Mouse (Mus musculus): ENCODE data around the gene Srpk3.

Srpk3 gene

DNA sequence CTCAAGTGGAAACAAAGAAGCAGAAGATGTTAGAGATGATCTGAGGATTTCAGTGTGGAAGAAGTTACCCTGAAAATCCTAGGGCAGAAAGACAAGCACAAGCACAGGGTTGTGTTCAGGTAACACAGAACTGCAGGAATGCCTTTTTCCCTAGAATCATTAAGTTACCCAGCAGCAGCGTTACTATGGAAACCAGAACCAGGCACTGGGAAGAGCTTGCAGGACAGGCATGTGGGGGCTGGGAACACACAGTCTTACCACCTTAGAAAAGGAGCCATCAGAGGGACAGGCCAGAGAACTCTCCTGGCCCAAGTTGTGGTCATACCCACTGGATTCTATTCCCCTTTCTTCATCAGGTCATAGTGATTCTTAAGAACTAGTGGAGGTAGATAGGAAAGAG is 31.6 kb downstream of the Srpk3 start:
- DNase-seq (ENCODE audit: low spot score in 2 of 2): no peak

DNA sequence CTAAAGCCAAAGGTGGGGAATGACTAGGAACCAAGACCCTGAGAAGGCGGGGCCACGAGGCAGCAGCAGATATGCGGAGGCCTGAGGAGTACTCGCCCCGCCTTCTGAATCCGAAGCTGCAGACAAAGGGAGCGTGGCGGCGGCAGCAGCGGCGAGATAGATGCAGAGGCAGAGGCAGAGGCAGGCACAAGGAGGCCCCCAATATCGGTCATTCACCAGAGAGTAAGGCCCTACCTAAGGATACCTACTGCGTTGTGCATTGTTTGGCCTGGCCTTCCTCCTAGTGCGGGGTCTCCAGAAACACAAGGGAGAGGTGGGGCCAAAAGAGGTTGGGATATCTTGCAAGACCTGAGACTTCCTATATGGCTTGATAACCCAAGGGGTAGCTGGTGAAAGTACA is 40.9 kb downstream of the Srpk3 start:
- DNase-seq (ENCODE audit: low spot score in 2 of 2): no peak

DNA sequence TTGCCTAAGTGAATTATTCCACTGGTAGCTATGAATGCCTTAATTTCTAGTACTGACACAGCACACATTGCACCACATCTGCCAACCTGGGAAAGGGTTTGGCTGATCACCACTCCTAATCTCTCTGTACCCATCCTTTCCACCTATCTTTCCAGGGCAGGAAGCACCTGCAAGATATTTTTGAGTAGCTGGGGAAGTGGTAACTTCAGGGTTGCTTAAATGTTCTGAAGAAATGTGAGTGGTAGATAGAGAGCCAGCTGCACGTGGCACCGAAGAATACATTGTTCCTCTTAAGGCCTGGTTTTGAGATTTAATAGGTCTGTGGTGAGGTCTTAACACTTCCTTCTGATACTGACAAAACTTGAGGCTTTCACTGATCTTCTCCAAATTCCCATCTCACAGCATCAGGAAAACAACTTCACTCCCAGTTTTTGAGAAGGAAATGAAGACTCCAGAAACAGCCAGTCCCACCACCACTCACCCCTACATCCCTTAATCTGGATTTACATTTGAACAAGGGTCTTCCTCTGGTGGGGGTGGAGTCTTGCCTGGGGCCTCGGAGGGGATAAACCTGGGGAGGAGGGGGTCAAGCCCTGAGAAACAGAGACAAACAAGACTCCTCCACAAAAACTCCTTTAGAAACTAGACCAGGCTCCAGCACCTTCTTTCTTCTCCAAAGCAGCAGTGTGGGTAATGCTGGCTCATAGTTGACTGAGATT is 42.5 kb downstream of the Srpk3 start:
- DNase-seq (ENCODE audit: low spot score in 2 of 2): no peak

DNA sequence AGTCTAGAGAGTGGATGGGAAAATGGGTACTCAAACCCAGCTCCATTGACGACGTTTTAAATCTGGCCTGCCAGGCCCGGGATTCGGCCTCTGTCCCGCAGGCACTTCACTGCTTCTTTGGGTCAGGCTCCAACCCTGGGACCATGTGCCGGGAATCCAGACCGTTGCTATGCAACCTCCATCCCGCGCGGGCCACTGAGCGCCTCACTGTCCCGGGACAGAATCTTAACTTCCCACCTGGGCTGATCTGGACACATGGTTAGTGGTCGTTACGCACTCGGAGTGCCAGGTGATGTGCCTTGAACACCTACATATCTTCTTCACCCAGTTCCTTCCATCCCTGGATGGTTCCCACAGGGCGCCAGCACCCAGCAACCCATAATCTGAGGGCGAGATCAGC is 49.5 kb downstream of the Srpk3 start:
- DNase-seq (ENCODE audit: low spot score in 2 of 2): no peak

DNA sequence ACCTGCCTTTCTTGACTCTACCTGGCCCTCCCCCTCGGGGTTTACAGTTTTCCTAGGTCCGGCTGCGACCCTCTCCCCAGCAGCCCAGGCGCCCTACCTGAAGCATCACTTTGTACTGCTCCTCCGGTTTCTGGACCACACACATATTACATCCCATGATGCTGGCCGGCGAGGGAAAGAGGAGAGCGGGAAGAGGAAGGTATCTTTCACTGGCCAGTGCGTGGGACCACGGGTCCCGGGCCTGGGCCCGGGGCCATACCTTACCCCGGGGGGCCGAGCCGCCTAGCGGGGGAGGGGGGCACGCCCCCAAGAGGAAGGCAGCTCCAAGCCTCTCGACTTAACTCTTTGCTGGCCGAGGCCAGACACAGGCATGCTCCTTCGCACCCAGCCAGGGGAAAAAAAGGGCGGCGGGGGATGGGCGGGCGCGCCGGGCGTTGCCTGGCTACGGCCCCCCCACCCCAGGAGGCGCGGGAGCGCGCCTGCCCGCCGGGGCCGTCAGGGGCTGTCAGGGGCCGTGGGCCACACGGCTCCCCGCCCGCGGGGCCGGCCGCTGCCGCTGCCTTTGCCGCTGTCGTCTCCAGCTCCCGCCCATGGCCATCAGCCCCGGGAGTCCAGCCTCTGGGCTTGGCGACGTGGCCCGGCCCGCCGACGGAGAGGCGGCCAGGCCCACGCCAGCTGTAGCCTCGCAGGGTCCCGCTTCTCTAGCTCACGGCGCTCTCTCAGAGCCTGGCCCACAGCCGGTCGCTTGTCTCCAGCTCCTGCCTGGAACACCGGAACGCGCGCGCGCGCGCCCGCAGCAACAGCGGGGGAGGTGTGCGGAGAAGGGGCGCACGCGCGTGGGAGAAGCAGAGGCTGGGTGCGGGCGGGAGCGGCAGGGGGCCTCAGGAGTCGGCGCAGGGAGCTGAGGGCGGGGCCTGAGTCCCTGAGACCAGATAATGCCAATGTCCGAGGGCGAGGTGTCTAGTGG is 50.3 kb downstream of the Srpk3 start, which contains the start of gene Pdzd4:
Gene Pdzd4 (minus strand): TSS at position 785 of the 967 bp plus-strand sequence.
- DNase-seq (ENCODE audit: low spot score in 2 of 2): peak; percentile 49 to 52

All from frontal cortex, postnatal 10 days (tissue).